8 mouse cellular contexts compared by ENCODE assay signal in the genomic region with DNA sequence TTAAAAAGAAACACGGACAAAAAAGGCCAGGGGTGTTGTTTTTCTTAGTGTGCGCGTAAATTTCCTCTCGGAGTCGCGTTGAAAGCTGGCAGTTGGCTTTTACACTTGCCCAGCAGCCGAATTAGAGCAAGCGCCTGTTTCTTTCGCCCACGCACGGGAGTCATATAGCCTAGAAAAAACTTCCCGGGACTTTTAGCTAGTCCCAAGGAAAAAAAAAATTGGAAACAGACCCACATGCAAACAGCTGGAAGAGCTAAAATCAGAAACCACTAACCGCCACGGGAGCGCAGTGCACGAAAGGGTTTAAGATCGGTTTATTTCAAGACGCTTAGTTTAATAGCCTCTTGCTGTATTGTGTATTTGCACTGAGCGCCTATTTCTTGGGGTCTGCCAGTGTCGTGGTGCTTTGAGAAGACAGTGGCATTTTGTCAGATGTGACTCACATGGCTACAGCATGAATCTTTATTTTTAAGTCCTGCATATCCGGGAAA. TPM values are rescaled to one million over a fixed set of nuclear protein-coding genes. Genes with fewer than 3 reads are reported as not detected.
DNase-seq lines count a peak whose midpoint lies in the region; ATAC-seq and TF ChIP-seq lines count a peak whose summit lies in the region.

No protein-coding gene starts in this region.

- peak; percentile 4 for DNase-seq in kidney, adult 2 months
- DNase-seq in kidney, adult 11 months, result no peak
- peak; percentile 69 for DNase-seq in brain, adult 2 months (ENCODE audit: low read depth, low spot score)
- peak; percentile 31 to 47 for DNase-seq in left cerebral cortex, adult 2 months (ENCODE audit: extremely low spot score in 1 of 2, low spot score in 2 of 2)
- peak; percentile 27 for DNase-seq in midbrain, postnatal 0 days (ENCODE audit: low spot score)
- DNase-seq in cerebellum, postnatal 4 days (ENCODE audit: low spot score in 2 of 2), result no peak
- no peak for DNase-seq in cerebellum, adult 2 months

- no peaks in the 10 kb centered on the region for H3K9me3 ChIP-seq in heart, embryonic 14.5 days (ENCODE audit: control insufficient read depth, low read length)
- no peaks in the 10 kb centered on the region for H3K9me3 ChIP-seq in midbrain, postnatal 0 days (ENCODE audit: low read length)

- H3K4me1 ChIP-seq in kidney, adult 2 months (ENCODE audit: control insufficient read depth, insufficient read depth, low read length), result no peaks in the 10 kb centered on the region
- H3K4me1 ChIP-seq in heart, embryonic 14.5 days (ENCODE audit: control insufficient read depth in 2 of 2, insufficient read depth in 2 of 2, low read length in 2 of 2), result peaks cover 2 to 8% of the 10 kb centered on the region in 2 experiments; a peak in 2 of 4 replicates
- H3K4me1 ChIP-seq in midbrain, postnatal 0 days (ENCODE audit: insufficient read depth, low read length), result no peaks in the 10 kb centered on the region
- H3K4me1 ChIP-seq in cerebellum, adult 2 months (ENCODE audit: control insufficient read depth, insufficient read depth, low read length), result no peaks in the 10 kb centered on the region

- no peak for TF ChIP-seq POLR2A in kidney, adult 2 months (IDR thresholded peaks at IDR 0.05; ENCODE audit: low read depth, low read length)
- TF ChIP-seq POLR2A in cerebellum, adult 2 months (IDR thresholded peaks at IDR 0.05; ENCODE audit: borderline replicate concordance, insufficient read depth, low read length), result no peak

- H3K27ac ChIP-seq in kidney, adult 2 months (ENCODE audit: insufficient read depth, low read depth, low read length), result no peak overlapping the region
- H3K27ac ChIP-seq in heart, embryonic 14.5 days (replicated peaks in 1 of 2; ENCODE audit: control insufficient read depth in 1 of 2, insufficient read depth in 1 of 2, low read depth in 2 of 2, low read length in 2 of 2), result no peak overlapping the region
- H3K27ac ChIP-seq in left cerebral cortex, adult 2 months, result peak overlapping the region; percentile 87
- no peak overlapping the region for H3K27ac ChIP-seq in midbrain, postnatal 0 days (ENCODE audit: low read depth, low read length)
- H3K27ac ChIP-seq in cerebellum, adult 2 months (ENCODE audit: insufficient read depth, low read length), result no peak overlapping the region

- H3K9ac ChIP-seq in heart, embryonic 14.5 days (ENCODE audit: low read length), result peak overlapping the region; percentile 78
- H3K9ac ChIP-seq in midbrain, postnatal 0 days (replicated peaks; ENCODE audit: low read length, poor library complexity, severe bottlenecking), result peak overlapping the region; percentile 63; the same call in 1 of the 2 replicates

- no peak for ATAC-seq in heart, embryonic 14.5 days (ENCODE audit: insufficient number of reproducible peaks, insufficient read depth, low FRiP score, low read depth)
- ATAC-seq in midbrain, postnatal 0 days (ENCODE audit: low FRiP score), result no peak

- H3K27me3 ChIP-seq in kidney, adult 2 months (replicated peaks; ENCODE audit: control insufficient read depth, insufficient read depth, low read length), result no peaks in the 10 kb centered on the region
- H3K27me3 ChIP-seq in heart, embryonic 14.5 days (ENCODE audit: control insufficient read depth, insufficient read depth, low read length), result peaks cover 5% of the 10 kb centered on the region; the same call in 1 of the 2 replicates
- H3K27me3 ChIP-seq in midbrain, postnatal 0 days (ENCODE audit: insufficient read depth, low read length), result 0 out of 2 replicates have a peak, but pooled peaks cover 4% of the 10 kb centered on the region
- H3K27me3 ChIP-seq in cerebellum, adult 2 months (ENCODE audit: control insufficient read depth, insufficient read depth, low read length), result peaks cover 4% of the 10 kb centered on the region

- H3K4me3 ChIP-seq in kidney, adult 2 months (ENCODE audit: insufficient read depth, low read depth, low read length), result peak overlapping the region; percentile 55
- H3K4me3 ChIP-seq in heart, embryonic 14.5 days (ENCODE audit: control insufficient read depth in 1 of 2, insufficient read depth in 1 of 2, low read depth in 1 of 2, low read length in 2 of 2), result peak overlapping the region; percentile 75 to 76
- H3K4me3 ChIP-seq in left cerebral cortex, adult 2 months, result peak overlapping the region; percentile 90
- peak overlapping the region; percentile 76 for H3K4me3 ChIP-seq in midbrain, postnatal 0 days (ENCODE audit: low read depth, low read length)
- H3K4me3 ChIP-seq in cerebellum, adult 2 months (replicated peaks; ENCODE audit: insufficient read depth, low read depth, low read length), result no peak overlapping the region

- H3K4me2 ChIP-seq in heart, embryonic 14.5 days (ENCODE audit: low read length), result peak overlapping the region; percentile 100
- H3K4me2 ChIP-seq in midbrain, postnatal 0 days (ENCODE audit: low read depth, low read length, poor library complexity, severe bottlenecking), result peak overlapping the region; percentile 95

- TF ChIP-seq CTCF in kidney, adult 2 months (conservative IDR thresholded peaks at IDR 0.05; ENCODE audit: insufficient read depth, insufficient read length, low read depth, low read length), result no peak
- no peak for TF ChIP-seq CTCF in left cerebral cortex, adult 2 months (IDR thresholded peaks at IDR 0.05)
- TF ChIP-seq CTCF in midbrain, postnatal 0 days (IDR thresholded peaks at IDR 0.05), result no peak
- no peak for TF ChIP-seq CTCF in cerebellum, adult 2 months (IDR thresholded peaks at IDR 0.05; ENCODE audit: borderline replicate concordance, insufficient read depth, low read depth, low read length)

- WGBS in kidney, adult 2 months, result 11% methylated on average over 21 of the region's 21 CpGs
- 5% methylated on average over 21 of the region's 21 CpGs for WGBS in heart, embryonic 14.5 days
- 5% methylated on average over 21 of the region's 21 CpGs for WGBS in midbrain, postnatal 0 days
- 10% methylated on average over 21 of the region's 21 CpGs for WGBS in cerebellum, adult 2 months

- intact Hi-C loops in left cerebral cortex, adult 2 months (cut with DNase I), result loop anchor here (2.0 to 5.0 kb wide), 5 partner anchors 78 to 595 kb away; no protein-coding TSS in a partner anchor

- no peaks in the 10 kb centered on the region for H3K36me3 ChIP-seq in kidney, adult 2 months (ENCODE audit: control insufficient read depth, insufficient read depth, low read length)
- no peaks in the 10 kb centered on the region for H3K36me3 ChIP-seq in heart, embryonic 14.5 days (ENCODE audit: control insufficient read depth, insufficient read depth, low read length)
- H3K36me3 ChIP-seq in midbrain, postnatal 0 days (ENCODE audit: insufficient read depth, low read length), result no peaks in the 10 kb centered on the region

RNA-seq across cellular contexts. Expression of gene Klf5, which starts 1.3 kb away (rescaled TPM):
- polyA plus RNA-seq in kidney, adult 2 months (2012; rRNA removed), result 3.9 and 4.1 TPM in 2 replicates
- 2.2 and 2.6 TPM in 2 replicates for polyA plus RNA-seq in heart, embryonic 14.5 days (2014; fragmentation: Nextera tagmentation; extraction: Ambion mirVana)
- 10 to 100 TPM; 16.4 to 16.5 TPM for total RNA-seq in left cerebral cortex, adult 2 months (2021)
- 1.8 and 3.6 TPM in 2 replicates for total RNA-seq in midbrain, postnatal 0 days (2014; rRNA removed)
- polyA plus RNA-seq in midbrain, postnatal 0 days (2015; fragmentation: Nextera tagmentation; extraction: Ambion mirVana), result 3.8 and 4.5 TPM in 2 replicates
- 0.57 and 1.0 TPM in 2 replicates for polyA plus RNA-seq in cerebellum, adult 2 months (2012; rRNA removed)

Comparison
In these comparisons a context has a peak if more than half of its experiments do, and no peak if none do; other contexts are left out.
1. DNase-seq: peak in kidney, adult 2 months (single experiment), brain, adult 2 months (single experiment), left cerebral cortex, adult 2 months (2 of 2) and midbrain, postnatal 0 days (single experiment); none in kidney, adult 11 months (single experiment), cerebellum, postnatal 4 days (0 of 2) and cerebellum, adult 2 months (0 of 2).